Mouse (Mus musculus) heart, postnatal 4 days (tissue): ENCODE data around the gene Sdr42e1. TPM values are rescaled to one million over a fixed set of nuclear protein-coding genes. Genes with fewer than 3 reads are reported as not detected.

Experiments used
- DNase-seq: peaks from one replicate; pipeline ENCODE4 v3.0.0; 2021
- total RNA-seq, 2 experiments: library from RNA; stranded (reverse); gene quantifications; 2 replicates each; pipeline ENCODE4 v1.2.3; 2021

Gene Sdr42e1
- total RNA-seq, 2 experiments from 2014 or later, result 0.67 to 1.0 TPM

DNA sequence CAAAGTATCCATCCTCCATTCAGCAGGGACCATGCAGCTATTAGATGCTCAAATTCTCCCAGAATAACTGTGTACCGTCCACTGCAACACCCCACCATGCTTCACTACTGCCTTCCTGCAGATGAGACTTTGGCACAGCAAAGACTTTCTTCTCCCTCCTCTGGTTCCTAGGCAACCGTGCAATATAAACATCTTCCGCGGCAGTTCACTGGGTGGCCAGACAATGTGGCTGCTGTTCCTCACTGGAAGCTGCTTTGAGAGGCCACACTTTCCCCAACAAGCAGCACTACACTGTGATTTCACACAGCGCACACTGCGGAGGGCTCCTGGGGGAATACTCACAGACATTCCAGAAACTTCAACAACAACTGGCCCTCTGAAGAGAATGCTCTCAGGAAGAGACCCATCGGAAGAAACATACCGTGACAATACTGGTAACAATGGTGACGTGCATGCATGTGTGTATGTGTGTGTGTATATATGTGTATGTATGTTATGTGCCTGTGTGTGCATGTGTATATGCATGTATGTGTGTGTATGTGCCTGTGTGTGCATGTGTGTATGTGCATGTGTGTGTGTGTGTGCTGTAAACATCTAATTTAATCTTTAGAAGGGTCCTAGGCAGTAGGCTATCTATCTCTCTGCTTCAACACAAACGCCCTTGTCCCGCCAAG, 13.0 kb downstream of the Sdr42e1 start:
- peak; percentile 38 for DNase-seq

DNA sequence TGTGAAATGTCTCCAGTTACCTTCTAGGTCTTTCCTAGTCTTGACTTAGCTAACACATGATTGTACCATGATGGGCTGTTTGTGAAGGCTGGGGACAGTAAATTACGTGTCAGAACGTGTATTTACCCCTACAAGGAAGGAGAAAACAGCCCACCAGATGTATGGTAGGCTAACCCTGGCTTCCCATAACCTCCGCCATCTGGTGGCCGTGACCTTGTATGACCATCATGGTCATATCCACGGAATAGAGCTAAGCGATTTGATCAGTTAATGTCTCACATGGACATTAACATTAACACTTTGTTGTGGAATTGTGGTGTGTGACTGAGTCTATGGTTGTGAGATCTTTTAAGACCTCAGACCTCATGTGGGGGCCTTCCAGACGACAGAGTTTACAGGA, 14.5 kb downstream of the Sdr42e1 start:
- DNase-seq, result no peak

DNA sequence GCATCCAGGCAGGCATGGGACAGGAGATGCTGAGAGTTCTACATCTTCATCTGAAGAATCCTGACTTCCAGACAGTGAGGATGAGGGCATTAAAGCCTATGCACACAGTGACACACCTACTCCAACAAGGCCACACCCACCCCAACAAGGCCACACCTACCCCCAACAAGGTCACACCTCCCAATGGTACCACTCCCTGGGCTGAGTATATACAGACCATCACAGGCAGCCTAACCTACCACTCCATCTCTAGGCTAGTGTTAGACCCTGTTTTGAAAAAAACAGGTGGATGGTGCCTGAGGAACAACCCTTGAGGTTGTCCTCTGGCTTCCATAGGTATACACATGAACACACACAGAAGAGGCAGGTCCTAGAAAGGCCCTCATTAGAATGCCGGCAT, 21.2 kb downstream of the Sdr42e1 start:
- DNase-seq, result no peak

DNA sequence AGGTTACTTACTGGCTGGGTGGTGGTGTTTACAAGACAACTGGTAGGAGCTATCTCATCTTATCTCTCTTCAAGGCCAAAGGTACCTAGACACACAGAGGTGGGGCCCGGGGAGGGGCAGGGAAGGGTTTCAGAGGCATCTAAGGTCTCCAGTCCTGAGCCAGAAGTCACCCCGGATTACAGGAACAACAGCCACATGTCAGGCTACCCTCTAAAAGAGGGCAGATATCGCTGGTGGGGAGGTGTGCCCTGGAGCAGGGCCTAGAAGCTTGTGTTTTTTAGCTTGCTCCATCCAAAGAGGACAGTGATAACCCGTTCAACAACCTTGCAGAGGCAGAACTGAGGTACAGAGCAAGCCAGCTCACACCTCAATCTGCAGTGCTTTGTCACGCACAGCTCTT, 27.0 kb downstream of the Sdr42e1 start:
- DNase-seq, result peak; percentile 6

DNA sequence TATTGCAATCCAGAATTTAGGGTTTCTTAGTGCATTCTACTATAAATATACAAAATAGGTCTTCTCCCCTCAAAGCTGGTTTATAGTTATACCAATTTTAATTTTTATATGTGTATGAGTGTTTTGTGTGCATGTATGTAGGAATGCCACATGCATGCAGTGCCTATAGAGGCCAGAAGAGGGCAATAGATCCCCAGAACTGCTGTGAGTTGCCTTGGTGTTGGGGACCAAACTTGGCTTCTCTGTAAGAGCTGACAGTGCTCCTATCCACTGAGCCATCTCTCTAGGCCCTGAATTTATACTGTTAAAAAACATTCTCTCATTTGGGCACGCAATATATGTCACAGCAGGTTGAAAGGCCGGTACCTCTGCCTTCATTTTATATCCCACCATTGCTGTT, 27.5 kb downstream of the Sdr42e1 start:
- DNase-seq, result peak; percentile 72

DNA sequence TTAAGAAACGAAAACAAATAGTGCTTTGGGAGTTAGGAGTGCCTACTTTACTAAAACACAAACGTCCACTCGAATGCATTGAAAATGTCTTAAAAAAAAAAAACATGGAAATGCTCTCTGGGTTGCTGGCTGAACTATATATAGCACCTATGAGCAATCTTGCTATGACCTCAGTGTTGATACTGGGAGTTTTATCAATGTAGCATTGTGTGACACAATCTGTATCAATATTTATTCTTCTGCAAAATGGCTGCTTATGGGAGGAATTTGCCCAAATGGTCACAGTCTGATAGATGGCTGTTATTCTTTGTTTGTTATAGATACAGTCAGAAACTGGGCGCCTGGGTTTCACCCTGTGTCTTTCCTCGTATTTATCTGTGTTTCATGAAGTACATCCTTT, 28.0 kb downstream of the Sdr42e1 start:
- DNase-seq, result no peak

DNA sequence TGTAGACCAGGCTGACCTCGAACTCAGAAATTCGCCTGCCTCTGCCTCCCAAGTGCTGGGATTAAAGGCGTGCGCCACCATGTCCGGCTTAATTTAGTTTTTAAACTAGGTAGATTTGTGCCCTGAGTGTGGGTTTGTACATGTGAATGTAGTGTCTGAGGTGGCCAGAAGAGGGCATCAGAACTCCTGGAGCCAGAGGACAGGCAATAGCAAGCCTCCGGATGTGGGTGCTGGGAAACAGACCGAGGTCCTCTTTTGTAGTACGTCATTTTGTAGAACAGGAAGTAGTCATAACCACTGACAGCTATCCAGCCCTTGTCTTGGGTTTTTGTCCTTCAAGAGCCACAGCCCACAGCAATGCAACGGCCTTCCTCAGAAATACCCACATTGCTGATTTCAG, 33.9 kb downstream of the Sdr42e1 start:
- no peak for DNase-seq

DNA sequence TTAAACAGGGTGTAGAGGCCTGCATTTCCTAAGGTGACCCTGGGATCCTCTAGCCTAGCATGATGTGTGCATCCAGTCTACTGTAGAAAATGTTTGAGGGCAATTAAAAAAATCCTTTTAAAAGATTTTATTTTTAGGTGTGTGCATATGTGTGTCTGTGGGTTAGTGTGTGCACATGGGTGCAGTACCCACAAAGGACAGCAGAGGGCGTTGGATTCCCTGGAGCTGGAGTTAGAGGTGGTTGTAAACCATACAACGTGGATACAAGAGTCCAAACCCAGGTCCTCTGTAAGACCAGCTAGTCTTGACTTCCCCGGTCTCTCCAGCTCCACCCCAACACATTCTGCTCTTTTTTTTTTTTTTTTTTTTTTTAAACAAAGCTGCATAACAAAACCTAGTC, 36.0 kb downstream of the Sdr42e1 start:
- DNase-seq, result no peak

DNA sequence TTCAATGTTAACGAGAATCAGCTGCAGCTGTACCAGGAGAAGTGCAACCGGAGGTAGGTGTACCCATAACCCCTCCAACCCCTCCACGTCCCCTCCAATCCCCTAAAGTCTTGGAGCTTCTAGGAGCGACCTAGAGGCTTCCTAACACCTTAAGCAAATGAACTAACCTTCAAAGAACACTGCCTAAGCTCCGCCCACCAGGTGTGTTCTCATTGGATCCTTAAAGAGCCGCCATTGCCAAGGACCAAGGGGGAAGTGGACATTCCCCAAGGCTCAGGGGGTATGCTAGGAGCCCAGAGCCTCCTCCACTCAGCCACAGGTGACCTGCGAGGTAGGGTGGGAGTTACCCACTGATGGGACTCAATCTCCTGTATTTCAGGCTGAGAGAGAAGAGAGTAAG, 39.1 kb downstream of the Sdr42e1 start:
- no peak for DNase-seq

DNA sequence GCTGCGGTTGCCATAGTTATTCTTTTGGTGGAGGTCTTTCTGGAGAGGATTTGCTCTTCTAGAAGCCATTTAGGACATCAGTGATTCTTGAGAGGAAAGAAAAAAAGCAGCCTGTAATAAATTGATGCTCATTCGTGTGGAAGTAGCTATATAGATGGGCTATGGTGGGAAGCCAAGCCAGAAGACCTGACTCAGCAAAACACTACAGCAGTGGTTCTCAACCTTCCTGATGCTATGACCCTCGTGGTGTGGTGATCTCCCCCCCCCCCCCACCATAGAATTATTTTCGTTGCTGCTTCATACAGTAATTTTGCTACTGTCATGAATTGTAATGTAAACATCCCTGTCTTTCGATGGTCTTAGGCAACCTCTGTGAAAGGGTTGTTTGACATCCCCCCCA, 41.0 kb downstream of the Sdr42e1 start:
- no peak for DNase-seq

DNA sequence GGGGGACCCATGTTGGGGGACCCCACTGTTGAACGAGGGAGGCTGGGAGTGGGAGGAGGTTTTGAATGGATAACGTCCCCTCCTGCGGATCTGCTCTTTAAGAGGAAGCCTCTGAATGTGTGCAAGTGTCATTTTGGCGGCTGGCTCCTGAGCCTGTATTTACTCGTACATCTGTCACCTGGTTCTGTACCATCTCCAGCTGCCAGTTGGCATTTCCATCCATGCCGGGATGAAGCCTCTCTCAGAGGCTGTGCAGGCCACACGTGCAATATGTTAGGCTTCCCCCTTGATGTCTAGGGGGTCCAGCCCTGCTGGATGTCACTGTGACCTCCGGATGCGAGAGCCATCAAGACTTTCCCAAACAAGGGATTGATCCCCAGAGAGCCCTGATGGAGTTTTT, 46.4 kb downstream of the Sdr42e1 start:
- no peak for DNase-seq

DNA sequence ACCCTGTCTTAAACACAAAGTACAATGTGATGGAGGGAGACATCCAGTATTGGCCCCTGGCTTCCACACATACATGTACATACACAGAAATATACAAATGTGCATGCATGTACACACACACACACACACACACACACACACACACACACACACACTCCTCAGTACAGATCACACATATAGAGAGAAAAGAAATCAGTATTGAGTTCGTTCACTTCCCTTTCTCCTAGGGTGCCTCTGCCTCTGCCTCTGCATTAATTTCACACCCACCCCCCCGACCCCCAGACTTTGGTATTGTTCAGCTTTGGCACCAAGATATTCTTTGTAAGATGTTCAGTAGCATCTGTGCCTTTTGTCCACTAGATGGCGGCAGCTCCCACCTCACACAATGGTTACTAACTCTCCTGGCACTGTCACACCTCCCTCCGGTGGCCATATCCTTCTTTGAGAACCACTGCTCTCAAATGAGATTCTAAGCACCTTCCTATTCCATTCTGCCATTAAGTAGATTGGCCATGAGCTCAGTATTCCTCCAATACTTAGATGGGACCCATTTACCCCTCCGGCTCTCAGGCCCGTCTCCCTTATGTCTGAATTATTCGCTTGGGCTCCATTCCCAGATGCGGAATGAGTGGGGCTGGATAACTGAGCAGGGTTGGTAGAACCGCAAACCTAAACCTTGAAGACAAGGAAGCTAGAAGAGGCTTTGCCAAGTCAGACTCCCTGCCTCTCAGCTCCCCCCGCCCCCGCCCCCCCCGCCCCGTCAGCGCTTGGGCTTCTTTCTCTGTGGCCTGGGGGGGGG, 47.2 kb downstream of the Sdr42e1 start:
- DNase-seq, result peak; percentile 58

DNA sequence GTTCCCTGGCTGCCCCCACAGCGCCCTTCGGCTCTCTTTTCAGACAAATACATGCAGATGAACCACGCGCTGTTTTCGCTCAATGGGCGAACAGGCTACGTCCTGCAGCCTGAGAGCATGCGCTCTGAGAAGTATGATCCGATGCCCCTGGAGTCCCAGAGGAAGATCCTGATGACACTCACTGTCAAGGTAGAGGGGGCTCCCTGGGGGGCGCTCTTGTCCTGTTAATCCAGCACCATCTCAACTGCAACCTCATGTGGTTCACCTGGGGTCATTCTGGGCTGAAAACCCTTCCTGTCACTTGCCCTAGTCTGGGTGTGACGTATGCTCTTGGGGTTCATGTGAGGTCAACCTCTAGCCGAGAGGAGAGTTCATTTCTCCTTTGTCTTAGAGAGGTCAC, 60.6 kb downstream of the Sdr42e1 start:
- no peak for DNase-seq

Other genes with a start within 250 kb of the Sdr42e1 start
- 10 to 100 TPM; 13.9 to 16.3 TPM for gene Plcg2, start 175.4 kb downstream of the Sdr42e1 start, total RNA-seq
- gene Hsd17b2, start 28.2 kb upstream of the Sdr42e1 start, total RNA-seq, result not detected
- gene Mphosph6, start 128.3 kb upstream of the Sdr42e1 start, total RNA-seq, result 10 to 100 TPM; 20.3 to 22.9 TPM